Mouse (Mus musculus): ENCODE results near the gene Slc29a4.

Gene Slc29a4

DNA sequence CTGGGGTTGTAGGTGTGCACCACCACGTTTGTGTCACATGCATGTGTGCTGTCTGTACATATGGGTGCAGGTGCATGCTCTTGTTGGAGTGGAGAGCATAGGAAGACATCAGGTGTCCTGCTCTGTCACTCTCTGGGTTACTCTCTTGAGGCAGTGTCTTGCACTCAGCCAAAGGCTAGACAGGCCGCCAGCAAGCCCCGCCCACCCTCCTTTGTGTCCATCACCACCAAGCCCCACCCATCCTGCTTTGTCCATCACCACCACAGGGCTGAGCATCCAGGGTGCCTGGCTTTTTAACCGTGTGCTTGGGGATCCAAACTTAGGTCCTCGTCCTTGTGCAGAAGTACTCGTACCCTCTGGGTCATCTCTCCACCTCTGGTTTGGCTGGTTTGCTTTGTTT, 3.9 kb downstream of the Slc29a4 start:
- DNase-seq (ENCODE audit: extremely low spot score, low spot score) = no peak

DNA sequence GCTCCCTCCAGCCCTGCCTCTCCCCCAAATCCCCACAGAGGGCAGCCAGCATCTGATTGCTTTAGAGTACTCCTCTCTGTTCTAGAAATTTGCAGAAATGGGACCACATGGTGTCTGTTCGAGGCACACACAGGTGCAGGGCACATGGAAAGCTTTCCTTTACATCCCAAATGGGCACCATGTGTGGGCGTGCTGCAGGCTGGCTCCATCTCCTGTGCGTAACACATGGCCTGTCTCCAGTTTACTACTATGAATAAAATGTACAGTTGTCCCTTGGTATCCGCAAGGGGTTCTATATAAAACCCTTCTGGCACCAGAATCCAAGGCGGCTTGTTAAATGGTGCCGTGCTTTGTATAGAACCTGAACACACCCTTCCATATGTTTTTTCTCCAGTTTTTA, 4.6 kb downstream of the Slc29a4 start:
- no peak for DNase-seq (ENCODE audit: extremely low spot score, low spot score)

DNA sequence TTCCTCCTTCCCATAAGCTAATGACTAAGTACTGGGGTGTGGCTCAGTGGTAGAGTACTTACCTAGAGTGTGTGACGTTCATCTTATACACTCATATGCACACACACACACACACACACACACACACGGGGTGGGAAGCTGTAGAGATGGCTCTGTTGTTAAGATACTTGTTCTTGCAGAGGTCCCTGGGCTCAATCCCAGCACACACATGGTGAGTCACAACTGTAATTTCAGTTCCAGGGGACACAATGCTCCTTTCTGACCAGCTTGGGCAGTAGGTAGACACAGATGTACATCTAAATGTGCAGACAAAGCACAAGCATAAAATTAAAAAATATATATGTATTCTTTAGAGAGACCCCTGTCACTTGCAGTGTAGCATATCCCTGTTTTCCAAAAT, 5.4 kb downstream of the Slc29a4 start:
- DNase-seq (ENCODE audit: extremely low spot score, low spot score) = no peak

DNA sequence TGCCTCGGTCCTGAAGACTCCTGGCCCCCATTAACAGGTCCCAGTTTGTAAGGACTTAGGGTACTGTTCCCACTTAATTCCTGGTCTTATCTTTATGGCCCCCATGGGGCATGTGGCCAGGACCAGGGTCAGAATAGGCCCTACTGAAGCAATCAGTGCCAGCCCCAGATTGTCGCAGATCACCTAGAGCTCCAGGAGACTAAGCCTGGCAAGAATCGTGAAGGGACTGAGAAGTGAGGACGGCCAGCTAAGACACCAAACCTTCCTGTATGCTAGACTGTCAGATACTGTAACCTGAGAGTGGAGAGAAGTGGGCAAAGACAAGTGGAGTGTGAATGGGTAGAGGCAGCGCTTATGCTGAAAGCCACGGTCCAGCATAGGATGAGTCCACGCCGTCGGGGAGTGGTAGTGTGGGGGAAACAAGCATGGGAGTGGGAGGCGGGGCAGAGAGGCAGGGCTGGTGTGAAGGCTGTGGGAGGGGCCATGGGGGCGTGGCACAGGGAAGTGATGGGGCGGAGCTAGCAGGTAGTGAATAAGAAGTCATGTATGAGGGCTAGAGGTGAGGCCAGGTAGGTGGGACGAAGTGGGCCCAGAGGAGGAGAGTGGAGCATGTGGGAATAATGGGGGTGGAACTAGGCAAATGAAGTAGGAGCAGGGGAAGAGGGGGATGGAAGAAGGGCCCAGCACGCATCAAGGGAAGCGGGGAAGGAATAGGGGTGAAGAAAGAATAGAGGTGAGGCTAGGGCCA, 8.7 kb downstream of the Slc29a4 start:
- no peak for DNase-seq (ENCODE audit: extremely low spot score, low spot score)

DNA sequence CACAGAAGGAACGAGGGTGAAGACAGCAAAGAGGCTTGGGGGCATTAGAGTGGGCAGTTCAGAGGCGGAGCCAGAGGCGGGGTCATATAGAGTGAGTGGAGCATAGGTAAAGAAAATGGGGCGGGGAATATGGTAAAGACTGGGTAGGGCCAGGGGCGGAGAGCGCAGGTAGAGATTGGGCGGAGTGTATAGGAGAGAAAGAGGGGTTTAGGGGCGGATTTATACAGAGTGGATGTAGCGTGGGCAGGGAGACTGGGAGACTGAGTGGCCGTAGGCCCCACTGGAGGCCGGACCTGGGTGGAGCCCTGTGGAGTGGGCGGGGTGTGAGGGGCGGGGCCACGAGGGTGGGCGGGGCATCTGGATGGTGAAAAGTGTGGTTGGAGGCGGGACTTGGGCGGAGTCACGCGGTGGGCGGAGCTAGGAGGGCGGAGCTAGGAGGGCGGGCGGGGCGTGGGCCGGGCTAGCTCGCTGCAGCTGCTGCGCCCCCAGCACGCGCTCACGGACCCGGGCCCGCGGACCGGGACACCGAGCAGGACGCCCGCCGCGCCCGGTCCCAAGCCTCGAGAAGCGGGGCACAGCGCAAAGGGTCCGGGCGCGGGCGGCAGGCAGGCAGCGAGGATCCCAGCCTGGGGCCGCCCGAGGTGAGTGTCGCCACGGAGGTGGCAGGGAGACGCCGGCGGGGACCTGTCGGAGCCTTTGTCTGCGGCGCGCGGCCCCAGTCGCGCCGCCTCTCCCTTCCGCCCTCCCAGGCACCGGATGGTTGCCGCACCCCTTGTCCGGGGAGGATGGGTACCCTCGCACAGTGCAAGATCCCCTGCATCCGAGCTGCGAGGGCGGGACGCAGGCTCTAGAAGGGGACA, 9.6 kb downstream of the Slc29a4 start:
- peak; percentile 85 for DNase-seq (ENCODE audit: extremely low spot score, low spot score)

DNA sequence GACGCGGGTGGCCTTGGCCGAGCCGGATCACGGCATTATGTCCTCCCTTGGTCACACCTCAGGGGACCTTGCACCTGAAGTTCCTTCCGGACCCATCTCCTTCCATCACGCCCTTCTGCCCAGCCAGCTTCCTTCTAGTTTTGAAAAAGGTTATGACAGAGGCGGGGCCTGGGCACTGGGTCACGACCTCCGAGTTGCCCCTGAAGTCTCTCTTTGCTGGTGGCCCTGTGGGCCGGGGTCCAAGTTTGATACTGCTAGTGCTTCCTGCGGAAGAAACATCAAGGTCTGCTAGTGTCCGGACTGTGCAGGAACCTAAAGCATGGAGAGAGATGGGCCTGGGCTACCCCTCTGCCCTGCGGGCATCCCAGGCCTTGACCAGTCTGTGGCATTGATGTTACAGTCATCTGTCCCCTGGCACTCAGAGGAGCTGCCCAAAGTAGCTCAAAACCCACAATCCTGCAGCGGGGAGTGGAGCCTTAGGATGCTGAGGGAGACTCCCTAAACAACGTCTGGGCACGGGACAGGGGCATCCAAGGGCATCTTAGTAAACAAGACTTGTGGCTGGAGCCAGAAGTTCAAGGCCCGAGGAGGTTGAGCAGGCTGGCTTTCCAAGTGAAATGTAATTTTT, 10.3 kb downstream of the Slc29a4 start:
- no peak for DNase-seq (ENCODE audit: extremely low spot score, low spot score)

DNA sequence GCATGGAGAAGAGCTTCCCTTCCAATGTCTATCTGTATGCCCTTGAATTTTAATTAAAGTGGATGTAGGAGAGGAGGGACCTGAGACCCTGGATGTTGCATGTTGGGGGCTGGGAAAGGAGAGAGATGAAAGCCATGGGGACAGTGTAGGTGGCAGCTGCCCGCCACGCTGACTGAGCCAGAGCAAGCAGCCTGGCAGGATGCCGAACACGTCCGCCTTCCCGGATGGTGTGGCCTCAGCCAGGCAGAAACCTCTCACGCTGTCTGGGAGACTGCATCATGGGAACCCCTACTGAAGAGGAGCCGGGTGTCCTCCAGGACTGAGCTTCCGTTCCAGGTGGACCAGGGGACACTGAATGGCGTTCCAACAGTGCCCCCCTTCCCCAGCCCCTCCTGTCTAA, 11.3 kb downstream of the Slc29a4 start:
- no peak for DNase-seq (ENCODE audit: extremely low spot score, low spot score)

DNA sequence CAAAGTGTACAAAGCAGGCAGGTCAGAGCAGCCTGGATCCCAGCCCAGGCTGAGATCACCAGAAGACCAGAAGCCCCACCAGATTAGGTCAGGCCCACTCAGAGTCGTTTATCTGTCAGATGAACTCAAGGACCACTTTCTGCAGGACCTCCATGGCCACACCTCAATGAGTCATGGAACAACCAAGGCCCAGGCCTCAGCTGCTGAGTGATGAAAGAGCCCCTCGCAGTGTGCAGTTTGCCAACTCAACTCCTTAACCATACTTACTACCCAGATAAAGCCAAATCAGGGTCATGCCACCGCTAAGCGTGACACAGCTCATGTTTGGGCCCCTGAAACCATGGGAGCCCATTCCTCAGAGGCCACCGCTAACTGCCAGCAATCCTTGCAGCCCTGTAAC, 15.4 kb downstream of the Slc29a4 start:
- no peak for DNase-seq (ENCODE audit: extremely low spot score, low spot score)

DNA sequence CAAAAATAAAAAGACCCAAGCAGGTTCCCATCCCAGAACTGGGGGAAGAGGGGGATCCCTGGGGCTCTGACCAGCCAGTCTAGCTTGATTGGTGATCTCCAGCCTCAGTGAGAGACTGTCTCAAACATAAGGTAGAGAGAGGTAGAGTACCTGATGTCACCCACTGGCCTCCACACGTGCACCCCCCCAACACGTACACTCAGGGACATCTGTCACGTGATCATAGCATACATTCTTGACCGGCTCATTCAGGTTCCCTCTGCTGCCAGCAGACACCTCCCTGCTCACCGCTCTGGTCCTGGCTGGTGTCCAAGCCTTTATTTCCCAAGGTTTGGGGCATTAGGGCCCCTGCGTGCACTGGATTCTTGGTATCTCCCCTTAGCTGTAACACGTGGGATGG, 17.1 kb downstream of the Slc29a4 start:
- DNase-seq (ENCODE audit: extremely low spot score, low spot score) = no peak

DNA sequence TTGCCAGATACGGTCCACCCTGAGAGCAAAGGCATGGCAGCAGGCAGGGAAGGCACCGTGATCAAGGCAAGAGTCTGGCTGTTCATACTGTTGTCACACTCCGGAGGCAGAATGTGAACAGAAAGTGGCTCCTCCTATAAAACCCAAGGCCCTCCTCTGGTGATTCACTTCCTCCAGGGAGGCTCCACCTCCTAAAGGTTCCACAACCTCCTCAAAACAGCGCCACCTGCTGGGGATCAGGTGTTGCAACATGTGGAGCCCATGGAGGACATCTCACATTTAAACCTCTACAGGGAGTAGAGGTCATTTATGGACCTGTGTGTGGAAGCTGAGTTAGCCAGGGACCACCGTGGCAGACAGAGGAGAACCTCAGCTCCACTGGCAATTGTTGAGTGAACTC, 20.1 kb downstream of the Slc29a4 start:
- DNase-seq (ENCODE audit: extremely low spot score, low spot score) = no peak

DNA sequence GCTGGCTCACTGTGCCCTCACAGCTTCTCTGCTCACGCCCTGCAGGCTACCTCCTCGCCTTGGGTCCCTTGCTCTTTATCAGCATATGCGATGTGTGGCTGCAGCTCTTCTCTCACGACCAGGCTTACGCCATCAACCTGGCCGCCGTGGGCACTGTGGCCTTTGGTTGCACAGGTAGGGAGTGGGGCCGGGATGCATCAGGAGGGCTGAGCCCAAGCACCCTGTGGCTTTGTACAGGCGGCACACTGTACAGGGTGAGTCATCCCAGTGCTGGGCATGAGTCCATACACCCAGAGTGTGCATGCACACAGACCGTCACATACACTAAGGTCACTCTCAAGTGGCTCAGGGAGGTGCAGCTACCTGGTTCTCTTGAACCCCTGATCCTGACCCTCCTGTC, 21.7 kb downstream of the Slc29a4 start:
- DNase-seq (ENCODE audit: extremely low spot score, low spot score) = no peak

DNA sequence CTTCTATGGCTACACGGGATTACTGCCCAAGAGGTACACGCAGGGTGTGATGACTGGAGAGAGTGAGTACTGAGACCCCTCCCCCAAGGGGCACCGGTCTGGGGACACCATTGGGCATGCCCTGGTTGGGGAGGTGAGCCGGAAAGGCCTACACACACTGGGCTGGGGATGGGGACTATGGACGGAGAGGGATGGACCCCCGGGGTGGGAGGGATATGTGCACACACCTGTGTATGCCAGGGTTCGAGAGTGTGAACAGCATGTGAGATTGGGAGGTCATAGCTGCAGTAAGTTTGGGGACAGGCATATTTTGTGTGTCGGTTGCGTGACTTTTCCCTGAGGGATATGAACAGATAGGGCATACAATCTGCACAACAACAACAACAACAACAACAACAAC, 22.7 kb downstream of the Slc29a4 start:
- no peak for DNase-seq (ENCODE audit: extremely low spot score, low spot score)

DNA sequence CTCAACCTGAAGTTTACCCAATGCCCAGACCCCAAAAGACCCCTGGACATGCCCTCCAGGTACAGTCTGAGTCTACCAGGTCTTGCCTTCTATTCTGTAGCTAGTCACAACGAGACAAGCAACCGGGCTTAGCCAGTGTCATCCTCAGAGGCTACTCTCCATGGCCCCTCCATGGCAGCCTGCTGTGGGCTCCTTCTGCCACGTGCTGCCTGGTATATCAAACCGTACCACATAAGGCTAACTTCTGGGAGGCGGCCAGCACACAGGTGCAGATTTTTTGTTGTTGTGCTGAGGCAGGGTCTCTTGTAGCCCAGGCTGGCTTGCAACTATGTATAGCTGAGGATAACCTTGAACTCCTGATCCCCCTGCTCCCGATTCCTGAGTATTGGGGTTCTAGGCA, 23.7 kb downstream of the Slc29a4 start:
- DNase-seq (ENCODE audit: extremely low spot score, low spot score) = no peak

DNA sequence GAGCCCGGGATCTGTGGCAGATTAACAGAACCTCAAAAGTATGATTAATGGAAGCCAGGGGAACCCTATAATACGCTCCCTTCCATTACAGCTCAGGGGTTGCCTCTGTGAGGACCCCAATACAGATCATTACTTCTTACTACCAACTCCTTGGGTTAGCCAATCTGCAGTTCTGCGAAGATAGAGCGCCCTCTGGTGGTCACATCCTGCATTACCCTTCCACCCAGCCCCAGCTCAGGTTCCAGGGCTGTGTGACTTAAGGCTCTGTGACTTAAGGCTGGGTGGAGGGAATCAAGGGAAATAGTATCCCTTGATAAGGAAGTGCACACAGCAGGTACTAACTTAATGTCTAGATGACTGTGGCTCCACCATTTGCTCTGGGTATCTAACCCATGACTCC, 25.7 kb downstream of the Slc29a4 start:
- peak; percentile 87 for DNase-seq (ENCODE audit: extremely low spot score, low spot score)

DNA sequence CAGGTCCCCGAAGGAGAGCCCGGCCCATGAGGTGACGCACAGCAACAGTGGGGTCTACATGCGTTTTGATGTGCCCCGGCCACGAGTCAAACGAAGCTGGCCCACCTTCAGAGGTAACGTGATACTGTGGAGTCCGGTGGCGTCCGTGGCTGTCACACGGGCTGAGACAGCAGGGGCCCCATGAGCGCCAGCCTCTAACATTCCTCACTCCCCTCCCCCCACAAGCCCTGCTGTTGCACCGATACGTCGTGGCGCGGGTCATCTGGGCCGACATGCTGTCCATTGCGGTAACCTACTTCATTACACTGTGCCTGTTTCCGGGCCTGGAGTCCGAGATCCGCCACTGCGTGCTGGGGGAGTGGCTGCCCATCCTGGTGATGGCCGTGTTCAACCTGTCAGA, 26.2 kb downstream of the Slc29a4 start:
- no peak for DNase-seq (ENCODE audit: extremely low spot score, low spot score)

DNA sequence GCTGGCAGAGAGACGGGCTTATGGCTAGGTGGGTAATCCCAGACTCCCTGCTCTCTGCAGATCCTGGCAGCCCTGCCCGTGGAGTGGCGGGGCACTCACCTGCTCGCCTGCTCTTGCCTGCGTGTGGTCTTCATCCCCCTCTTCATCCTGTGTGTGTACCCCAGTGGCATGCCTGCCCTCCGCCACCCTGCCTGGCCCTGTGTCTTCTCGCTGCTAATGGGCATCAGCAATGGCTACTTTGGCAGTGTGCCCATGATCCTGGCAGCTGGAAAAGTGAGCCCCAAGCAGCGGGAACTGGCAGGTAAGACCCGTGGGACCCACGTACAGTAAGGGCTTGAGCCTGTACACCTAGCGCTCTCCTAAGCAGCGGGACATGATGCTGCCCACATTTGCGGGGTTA, 27.6 kb downstream of the Slc29a4 start:
- DNase-seq (ENCODE audit: extremely low spot score, low spot score) = no peak

DNA sequence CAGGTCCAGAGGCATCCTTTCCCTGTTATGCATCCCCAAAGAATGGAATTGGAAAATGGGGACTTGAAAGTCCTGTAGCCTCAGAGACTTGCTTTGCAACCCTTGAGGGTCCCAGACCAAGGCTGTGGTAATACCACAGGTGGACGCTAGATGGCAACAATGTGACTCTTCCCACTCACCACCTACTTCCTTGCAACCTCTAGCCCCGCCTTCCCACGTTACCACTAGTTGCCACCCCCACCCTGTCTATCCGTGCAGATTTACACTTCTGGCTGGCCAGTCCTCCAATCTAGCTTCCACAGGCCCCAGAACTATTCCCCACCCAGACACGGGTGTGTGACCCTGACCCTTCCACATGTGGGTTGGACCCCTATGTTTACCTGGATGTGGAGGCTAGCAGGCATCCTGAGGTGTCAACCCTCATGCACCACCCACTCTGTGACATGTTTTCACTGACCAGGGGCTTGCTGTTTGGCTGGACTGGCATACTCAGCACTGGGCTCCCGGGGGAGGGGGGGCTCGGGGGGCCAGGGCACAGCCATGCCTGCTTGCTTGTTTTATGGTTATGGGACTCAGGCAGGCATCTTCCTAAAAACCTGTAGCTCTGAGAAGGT, 31.3 kb downstream of the Slc29a4 start:
- peak; percentile 77 for DNase-seq (ENCODE audit: extremely low spot score, low spot score)

DNA sequence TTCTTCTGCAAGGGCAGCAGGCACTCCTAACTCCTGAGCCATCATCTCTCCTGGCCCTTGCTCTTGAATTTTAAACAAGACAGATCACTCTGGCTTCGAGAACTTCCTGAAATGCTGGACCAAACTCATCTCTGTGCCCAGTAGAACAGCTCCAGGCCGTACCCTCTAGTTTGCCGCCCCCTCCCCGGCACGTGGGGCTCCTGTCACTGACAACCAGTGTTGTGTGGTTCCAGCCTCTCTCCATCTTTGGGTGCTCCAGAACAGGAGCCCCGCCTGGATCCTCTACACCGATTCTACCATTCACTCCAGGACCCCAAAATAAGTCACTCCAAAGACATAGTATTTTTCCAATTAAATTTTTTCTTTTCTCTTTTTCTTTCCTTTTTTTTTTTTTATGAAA, 32.0 kb downstream of the Slc29a4 start:
- DNase-seq (ENCODE audit: extremely low spot score, low spot score) = no peak

DNA sequence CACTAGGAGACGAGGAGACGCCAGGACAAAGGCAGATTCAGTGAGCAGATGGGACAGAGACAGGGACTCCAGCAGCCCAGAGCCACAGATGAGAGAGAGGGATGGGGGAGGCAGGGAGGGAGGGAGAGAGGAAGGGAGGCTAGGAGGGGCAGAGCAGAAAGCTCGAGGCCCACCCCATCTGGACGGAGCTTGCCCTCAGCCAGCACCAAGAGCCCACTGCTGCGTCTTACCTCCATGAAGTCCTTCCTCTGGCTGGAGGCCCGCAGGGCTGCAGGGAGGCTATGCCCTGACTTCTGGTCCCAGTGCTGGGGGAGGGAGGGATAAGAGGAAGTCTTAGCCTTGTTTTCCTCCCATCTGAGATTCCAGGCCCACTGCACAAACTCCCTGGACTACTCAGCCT, 34.4 kb downstream of the Slc29a4 start:
- no peak for DNase-seq (ENCODE audit: extremely low spot score, low spot score)

DNA sequence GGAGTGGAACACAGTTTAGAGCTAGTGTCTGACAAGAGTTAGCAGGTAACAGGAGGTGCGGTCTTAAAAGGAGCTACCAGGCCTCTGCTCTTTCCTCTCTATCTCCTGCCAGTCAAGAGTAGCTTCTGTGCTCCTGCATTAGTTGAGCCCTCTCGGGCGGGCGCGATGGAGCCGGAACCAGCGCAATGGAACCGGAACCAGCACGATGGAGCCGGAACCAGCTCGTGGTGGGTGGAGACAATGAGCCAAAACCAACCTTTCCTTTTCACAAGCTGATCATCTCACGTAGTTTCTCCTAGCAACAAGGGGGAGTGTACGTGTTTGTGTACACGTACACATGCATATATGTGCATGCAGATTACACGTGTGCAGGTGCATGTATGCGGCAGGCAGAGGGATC, 36.0 kb downstream of the Slc29a4 start:
- DNase-seq (ENCODE audit: extremely low spot score, low spot score) = no peak

DNA sequence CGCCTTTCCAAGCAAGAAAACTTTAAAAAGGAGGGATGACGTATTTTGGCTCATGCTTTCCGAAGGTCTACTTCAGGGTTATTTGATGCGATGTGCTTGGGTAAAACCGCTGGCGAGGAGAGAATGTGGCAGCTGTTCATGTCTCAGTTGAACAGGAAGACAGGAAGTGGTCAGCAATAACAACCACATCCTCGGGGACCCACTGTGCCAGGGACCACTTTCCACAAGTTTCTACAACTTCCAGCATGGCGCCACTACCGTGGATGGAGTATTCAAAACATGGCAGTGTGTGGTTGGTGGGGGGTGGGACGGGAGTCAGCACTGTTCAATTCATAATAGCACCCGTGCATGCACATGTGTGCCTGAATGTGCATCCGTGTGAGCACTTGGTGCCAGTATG, 38.0 kb downstream of the Slc29a4 start:
- no peak for DNase-seq (ENCODE audit: extremely low spot score, low spot score)

DNA sequence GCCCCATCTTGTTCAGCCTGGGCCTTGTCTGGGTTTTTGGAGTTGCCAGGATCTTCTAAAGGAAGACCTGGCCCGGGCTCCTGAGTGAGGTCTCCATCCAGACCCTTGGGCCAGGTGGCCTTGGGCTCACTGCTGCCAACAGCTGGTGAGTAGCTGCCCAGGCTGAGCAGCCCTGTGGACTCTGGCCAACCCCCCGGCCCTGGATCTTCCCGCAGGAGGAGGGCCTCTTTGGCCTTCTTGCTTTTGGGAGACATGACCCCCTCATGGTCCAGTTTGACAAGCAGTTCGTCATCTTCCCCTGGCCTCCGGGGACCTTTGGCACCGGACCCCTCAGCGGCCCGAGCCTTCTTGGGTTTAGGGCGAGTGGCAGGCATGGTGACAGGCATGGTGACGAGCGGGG, 39.6 kb downstream of the Slc29a4 start:
- DNase-seq (ENCODE audit: extremely low spot score, low spot score) = no peak

Data from neural tube, embryonic 10.5 days (tissue).